Mouse (Mus musculus): ENCODE measurements around the gene Nuak1. TPM values are rescaled to one million over a fixed set of nuclear protein-coding genes. Genes with fewer than 3 reads are reported as not detected.

Nuak1 gene
- polyA plus RNA-seq, 1 experiment from 2014 or later: 4.9 TPM

DNA sequence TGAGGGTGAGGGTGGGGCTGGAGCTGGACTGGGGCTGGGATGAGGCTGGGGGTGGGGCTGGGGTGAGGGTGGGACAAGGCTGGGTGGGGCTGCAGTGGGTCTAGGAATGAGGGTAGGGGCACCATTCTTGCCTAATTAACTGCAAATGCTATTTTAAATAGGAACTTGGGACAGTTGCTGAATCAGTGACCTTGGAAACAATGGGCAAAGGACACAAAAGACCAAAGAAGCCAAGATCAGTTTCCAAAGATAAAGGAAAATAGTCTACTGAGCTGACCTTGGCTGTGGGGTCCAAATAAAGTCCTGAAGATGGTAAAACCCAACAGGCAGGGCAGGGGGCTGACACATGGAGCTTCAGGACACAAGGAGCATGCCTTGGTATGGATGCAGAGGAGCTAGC, 22.0 kb downstream of the Nuak1 start:
- Histone ChIP-seq H3K36me3 (replicated peaks; ENCODE audit: control insufficient read depth, insufficient read depth) (0 out of 2 replicates have a peak, but pooled peaks cover 12% of the 10 kb centered on the region), H3K9ac (no peak overlapping the region)

DNA sequence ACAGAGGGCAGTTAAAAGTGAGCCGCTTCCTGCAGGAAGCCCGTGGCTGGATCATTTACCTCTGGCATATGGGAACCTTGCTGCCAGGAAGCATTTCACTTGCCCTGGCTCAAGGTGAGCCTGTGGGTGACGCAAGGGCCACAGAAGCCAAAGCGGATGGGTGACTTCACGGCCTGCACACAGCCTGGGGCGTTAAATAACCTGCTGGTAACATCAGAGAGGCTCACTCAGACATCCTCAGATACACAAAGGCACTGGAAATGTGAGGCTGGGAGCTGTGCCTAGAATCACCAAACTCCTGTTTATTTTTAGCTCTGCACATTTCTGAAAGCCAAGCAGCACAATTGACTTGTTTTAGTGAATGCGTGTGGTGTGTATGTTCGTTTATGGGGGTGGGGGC, 23.6 kb downstream of the Nuak1 start:
- WGBS: 93% methylated on average over 8 of the region's 8 CpGs
- no peak for DNase-seq (ENCODE audit: low spot score)

More for the DNA sequence above, 22.0 kb downstream of the Nuak1 start:
- Histone ChIP-seq H3K27ac (no peak overlapping the region), H3K27me3 (ENCODE audit: control insufficient read depth, insufficient read depth, low read length) (no peaks in the 10 kb centered on the region), H3K4me2 (replicated peaks) (no peak overlapping the region), H3K9me3 (ENCODE audit: control insufficient read depth, low read length) (no peaks in the 10 kb centered on the region), H3K4me1 (replicated peaks; ENCODE audit: control insufficient read depth, insufficient read depth, low read length) (no peaks in the 10 kb centered on the region), H3K4me3 (replicated peaks; ENCODE audit: low read length) (no peak overlapping the region)
- DNase-seq (ENCODE audit: low spot score): no peak
- no peak for ATAC-seq (ENCODE audit: low FRiP score)

DNA sequence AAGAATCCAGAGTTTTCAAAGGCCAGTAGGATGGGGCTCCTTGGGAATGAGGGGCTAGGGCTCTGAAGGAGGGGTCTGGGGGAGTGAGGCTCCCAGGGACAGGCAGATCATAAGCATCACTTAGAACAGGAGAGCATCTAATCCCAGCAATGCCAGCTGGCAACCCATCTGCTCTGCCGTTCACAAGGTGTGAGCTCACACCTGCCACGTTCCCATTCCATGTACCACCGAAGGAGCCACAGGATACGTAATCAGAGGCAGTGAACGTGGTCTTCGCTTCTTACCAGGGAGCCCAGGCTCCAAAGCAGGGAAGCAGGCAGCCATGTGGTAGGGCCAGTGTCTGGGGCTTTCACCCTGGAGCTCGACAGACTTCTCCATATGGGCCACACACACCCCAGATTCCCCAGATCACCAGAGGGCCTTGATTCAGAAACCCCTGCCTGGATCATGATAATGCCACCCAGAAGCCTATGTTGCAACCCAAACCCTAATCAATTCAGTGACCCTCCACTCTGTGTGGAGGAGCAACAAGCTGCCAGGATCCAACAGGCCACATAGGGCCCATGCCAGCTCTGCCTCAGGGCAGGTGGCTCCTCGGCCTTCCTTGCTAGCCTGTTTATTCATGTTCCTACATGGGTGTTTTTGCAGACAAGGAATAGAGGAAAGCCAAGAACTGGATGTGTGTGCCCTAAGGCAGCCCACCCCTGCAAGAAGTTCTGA, 25.3 kb downstream of the Nuak1 start:
- H3K27me3 ChIP-seq (ENCODE audit: control insufficient read depth, insufficient read depth, low read length): no peaks in the 10 kb centered on the region
- H3K9ac ChIP-seq: no peak overlapping the region
- H3K36me3 ChIP-seq (replicated peaks; ENCODE audit: control insufficient read depth, insufficient read depth): 0 out of 2 replicates have a peak, but pooled peaks cover 3% of the 10 kb centered on the region
- no peak overlapping the region for H3K4me2 ChIP-seq (replicated peaks)
- no peak for ATAC-seq (ENCODE audit: low FRiP score)
- H3K4me3 ChIP-seq (replicated peaks; ENCODE audit: low read length): no peak overlapping the region
- WGBS: 85% methylated on average over 8 of the region's 8 CpGs
- no peak overlapping the region for H3K27ac ChIP-seq
- no peak for DNase-seq (ENCODE audit: low spot score)
- H3K4me1 ChIP-seq (replicated peaks; ENCODE audit: control insufficient read depth, insufficient read depth, low read length): peaks cover 15% of the 10 kb centered on the region; the same call in 1 of the 2 replicates
- no peaks in the 10 kb centered on the region for H3K9me3 ChIP-seq (ENCODE audit: control insufficient read depth, low read length)

More for the DNA sequence above, 23.6 kb downstream of the Nuak1 start:
- Histone ChIP-seq H3K27me3 (ENCODE audit: control insufficient read depth, insufficient read depth, low read length) (no peaks in the 10 kb centered on the region), H3K4me2 (replicated peaks) (no peak overlapping the region), H3K27ac (no peak overlapping the region), H3K36me3 (replicated peaks; ENCODE audit: control insufficient read depth, insufficient read depth) (0 out of 2 replicates have a peak, but pooled peaks cover 12% of the 10 kb centered on the region), H3K9me3 (ENCODE audit: control insufficient read depth, low read length) (no peaks in the 10 kb centered on the region), H3K4me3 (replicated peaks; ENCODE audit: low read length) (no peak overlapping the region), H3K4me1 (replicated peaks; ENCODE audit: control insufficient read depth, insufficient read depth, low read length) (0 out of 2 replicates have a peak, but pooled peaks cover 5% of the 10 kb centered on the region), H3K9ac (no peak overlapping the region)
- no peak for ATAC-seq (ENCODE audit: low FRiP score)

DNA sequence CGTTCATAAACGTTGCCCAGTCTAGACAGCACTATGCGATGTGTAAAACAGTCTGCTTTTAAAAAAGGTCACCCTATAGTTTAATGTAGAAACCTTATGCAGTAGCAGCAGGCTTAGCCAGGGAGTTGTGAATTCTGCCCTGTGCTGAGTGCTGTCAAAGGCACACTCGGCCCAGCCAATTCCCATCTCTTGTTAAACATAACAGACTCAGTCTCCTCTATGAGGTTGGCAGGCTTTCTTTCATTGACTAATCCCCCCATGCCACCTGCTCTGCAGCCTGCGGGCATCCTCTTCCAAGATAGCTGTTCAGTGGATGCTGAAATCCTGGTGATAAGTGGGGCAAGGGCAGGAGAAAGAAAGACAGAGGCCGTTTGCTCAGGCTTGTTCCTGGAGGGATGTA, 27.1 kb downstream of the Nuak1 start:
- DNase-seq (ENCODE audit: low spot score) (no peak), ATAC-seq (ENCODE audit: low FRiP score) (no peak)
- Histone ChIP-seq H3K9me3 (ENCODE audit: control insufficient read depth, low read length) (no peaks in the 10 kb centered on the region), H3K27me3 (ENCODE audit: control insufficient read depth, insufficient read depth, low read length) (no peaks in the 10 kb centered on the region), H3K36me3 (replicated peaks; ENCODE audit: control insufficient read depth, insufficient read depth) (0 out of 2 replicates have a peak, but pooled peaks cover 3% of the 10 kb centered on the region), H3K4me2 (replicated peaks) (no peak overlapping the region), H3K9ac (no peak overlapping the region), H3K27ac (no peak overlapping the region), H3K4me1 (replicated peaks; ENCODE audit: control insufficient read depth, insufficient read depth, low read length) (peaks cover 25% of the 10 kb centered on the region; the same call in 1 of the 2 replicates), H3K4me3 (replicated peaks; ENCODE audit: low read length) (no peak overlapping the region)
- 76% methylated on average over 6 of the region's 6 CpGs for WGBS

DNA sequence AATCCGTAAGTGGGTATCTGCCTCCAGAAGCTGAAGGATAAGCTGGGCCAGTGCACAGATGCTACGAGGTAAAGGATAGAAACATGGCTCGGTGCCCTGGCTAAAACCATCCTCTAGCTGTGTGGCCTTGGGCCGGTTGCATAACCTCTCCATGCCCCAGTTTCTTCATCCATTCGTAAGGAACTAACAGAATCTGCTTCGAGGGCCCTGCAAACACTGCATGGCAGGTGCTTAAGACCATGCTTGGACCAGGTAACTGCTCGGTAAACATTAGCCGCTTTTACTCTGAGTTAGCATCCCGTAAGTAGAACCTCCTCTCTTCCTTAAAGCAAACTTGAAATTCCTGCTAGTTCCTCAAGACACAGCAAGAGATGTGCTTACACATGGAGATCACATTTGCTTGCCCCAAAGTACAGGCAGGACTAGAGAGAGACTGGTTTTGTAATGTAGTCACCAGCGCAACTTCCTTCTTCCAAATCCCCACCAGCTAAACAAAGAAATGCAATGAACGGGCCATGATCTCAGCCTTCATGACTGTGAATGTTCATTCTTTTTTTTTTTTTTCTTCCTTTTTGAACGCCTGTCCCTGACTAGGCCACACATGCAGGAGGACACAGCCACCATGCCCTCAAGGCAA, 28.0 kb downstream of the Nuak1 start:
- no peak overlapping the region for H3K4me2 ChIP-seq (replicated peaks)
- no peak overlapping the region for H3K27ac ChIP-seq
- H3K4me1 ChIP-seq (replicated peaks; ENCODE audit: control insufficient read depth, insufficient read depth, low read length): peaks cover 25% of the 10 kb centered on the region; the same call in 1 of the 2 replicates

DNA sequence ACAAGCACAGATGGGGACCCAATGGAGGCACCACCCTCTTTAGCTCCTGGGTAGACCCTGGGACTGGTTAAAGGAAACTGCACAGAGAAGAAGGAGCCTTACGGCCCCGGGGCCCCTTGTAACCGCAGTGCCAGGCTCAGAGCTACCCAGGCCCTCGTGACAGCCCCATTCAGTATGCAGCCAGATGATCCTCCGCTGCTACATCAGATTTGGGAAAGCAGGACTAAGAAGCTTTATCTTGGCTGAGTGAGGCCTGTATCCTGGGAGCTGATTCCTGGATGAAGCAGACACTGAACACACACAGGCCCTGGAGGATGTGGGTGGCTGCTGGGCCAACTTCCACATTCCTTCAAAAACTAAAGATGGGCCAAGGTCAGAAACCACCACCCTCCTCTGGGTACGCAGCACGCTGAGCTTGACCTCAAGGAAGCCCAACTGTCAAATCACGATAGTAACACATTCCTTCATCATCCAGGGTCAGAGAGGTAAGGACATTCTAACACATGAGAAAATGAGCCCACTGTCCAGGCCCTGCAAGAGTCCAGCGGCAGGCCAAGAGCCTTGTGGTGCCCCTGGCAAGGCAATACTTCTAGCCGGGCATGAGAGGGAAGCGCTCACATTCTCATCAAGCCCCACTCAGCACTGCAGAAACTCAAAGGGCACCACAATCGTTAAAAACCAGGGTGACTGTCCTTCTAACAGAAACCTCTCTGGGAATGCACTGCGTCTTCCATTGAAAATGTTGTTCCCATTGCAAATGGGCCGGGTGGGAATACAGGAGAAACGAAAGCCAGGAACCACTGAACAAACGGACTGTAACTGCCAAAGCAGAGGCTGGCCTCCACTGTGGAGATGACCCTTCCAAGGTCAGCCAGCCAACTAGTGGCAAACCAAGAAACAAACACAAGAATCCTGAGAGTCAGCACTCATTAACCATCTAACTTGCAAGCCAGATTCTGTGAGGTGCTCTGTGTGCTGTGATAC, 29.0 kb downstream of the Nuak1 start:
- H3K27me3 ChIP-seq (ENCODE audit: control insufficient read depth, insufficient read depth, low read length): no peaks in the 10 kb centered on the region
- peaks cover 25% of the 10 kb centered on the region; the same call in 1 of the 2 replicates for H3K4me1 ChIP-seq (replicated peaks; ENCODE audit: control insufficient read depth, insufficient read depth, low read length)
- no peak overlapping the region for H3K4me3 ChIP-seq (replicated peaks; ENCODE audit: low read length)
- no peak overlapping the region for H3K4me2 ChIP-seq (replicated peaks)
- WGBS: 79% methylated on average over 16 of the region's 16 CpGs
- H3K27ac ChIP-seq: no peak overlapping the region
- no peaks in the 10 kb centered on the region for H3K9me3 ChIP-seq (ENCODE audit: control insufficient read depth, low read length)
- DNase-seq (ENCODE audit: low spot score) (no peak), ATAC-seq (ENCODE audit: low FRiP score) (no peak; the same call in 1 of the 2 replicates)
- H3K36me3 ChIP-seq (replicated peaks; ENCODE audit: control insufficient read depth, insufficient read depth): no peaks in the 10 kb centered on the region
- no peak overlapping the region for H3K9ac ChIP-seq

More for the DNA sequence above, 28.0 kb downstream of the Nuak1 start:
- Histone ChIP-seq H3K9ac (no peak overlapping the region), H3K4me3 (replicated peaks; ENCODE audit: low read length) (no peak overlapping the region), H3K36me3 (replicated peaks; ENCODE audit: control insufficient read depth, insufficient read depth) (0 out of 2 replicates have a peak, but pooled peaks cover 3% of the 10 kb centered on the region), H3K9me3 (ENCODE audit: control insufficient read depth, low read length) (no peaks in the 10 kb centered on the region), H3K27me3 (ENCODE audit: control insufficient read depth, insufficient read depth, low read length) (no peaks in the 10 kb centered on the region)
- no peak for DNase-seq (ENCODE audit: low spot score)
- 85% methylated on average over 12 of the region's 12 CpGs for WGBS
- no peak for ATAC-seq (ENCODE audit: low FRiP score)

DNA sequence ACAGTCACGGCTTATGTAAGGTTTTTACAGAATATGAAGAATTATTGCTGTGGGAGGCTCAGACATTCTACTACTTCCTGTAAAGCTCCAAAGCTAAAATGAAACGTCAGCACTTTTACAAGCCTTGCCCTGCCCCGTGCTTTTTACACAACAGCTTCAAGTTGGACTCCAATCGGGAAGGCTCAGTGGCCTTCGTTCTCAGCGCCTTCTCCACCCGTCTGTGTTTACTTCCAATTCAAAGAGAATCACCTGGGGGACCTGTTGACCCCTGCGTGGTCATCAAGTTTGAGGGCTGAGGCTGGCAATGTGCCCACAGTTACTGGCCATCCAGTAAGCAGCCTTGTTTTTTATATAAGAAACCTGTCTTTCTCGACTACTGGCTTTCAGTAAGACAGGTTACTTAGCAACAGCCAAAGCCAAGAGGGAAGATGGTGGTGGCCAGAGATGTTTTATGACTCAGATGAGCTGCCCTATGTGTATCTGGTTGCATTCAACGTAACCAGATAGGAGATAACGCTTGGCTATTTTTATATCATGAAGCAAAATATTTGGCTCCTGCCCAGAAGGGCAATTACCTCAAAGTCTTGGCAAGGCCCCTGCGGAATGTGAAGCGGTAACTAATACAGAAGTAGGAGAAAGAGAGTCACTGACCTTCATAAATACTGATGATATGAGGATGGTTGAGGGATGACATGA, 31.3 kb downstream of the Nuak1 start:
- no peaks in the 10 kb centered on the region for H3K27me3 ChIP-seq (ENCODE audit: control insufficient read depth, insufficient read depth, low read length)
- H3K27ac ChIP-seq: no peak overlapping the region
- ATAC-seq (ENCODE audit: low FRiP score): no peak
- H3K36me3 ChIP-seq (replicated peaks; ENCODE audit: control insufficient read depth, insufficient read depth): no peaks in the 10 kb centered on the region
- no peak for DNase-seq (ENCODE audit: low spot score)
- WGBS: 82% methylated on average over 13 of the region's 13 CpGs
- no peaks in the 10 kb centered on the region for H3K9me3 ChIP-seq (ENCODE audit: control insufficient read depth, low read length)
- H3K4me3 ChIP-seq (replicated peaks; ENCODE audit: low read length): no peak overlapping the region
- H3K4me2 ChIP-seq (replicated peaks): no peak overlapping the region
- peaks cover 25% of the 10 kb centered on the region for H3K4me1 ChIP-seq (replicated peaks; ENCODE audit: control insufficient read depth, insufficient read depth, low read length)
- H3K9ac ChIP-seq: no peak overlapping the region

DNA sequence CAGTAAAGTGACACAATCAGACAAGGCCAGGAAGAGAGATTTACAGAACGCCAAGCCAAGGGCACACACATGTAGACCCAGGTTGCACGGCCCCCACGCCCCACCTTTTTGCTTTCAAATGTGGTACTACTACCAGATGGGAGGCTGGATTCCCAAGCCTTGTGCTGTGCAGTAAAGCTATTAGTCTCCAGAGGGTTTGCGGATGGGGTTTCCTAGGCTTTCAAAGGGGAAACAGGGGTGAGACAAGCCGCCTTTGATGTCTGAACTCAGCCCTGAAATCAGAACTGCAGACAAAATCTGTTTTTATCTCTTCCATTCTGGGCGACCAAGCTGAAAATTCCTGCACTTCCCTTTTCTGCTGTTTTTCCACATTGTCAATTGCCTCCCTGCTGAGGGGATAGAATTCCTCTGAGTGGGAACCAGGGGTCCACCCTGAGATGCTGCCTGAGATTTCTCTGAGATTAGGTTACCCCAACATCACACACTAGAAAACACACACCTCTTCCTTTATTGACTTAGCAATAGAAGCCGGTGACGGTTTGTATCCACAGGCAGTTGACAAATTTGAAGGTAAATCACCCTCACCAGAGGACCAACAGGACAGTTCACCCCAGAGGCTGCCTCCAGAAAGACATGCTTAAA, 35.1 kb downstream of the Nuak1 start:
- ATAC-seq (ENCODE audit: low FRiP score): no peak
- peaks cover 30% of the 10 kb centered on the region for H3K4me1 ChIP-seq (replicated peaks; ENCODE audit: control insufficient read depth, insufficient read depth, low read length)
- no peak overlapping the region for H3K27ac ChIP-seq

More for the DNA sequence above, 35.1 kb downstream of the Nuak1 start:
- H3K4me2 ChIP-seq (replicated peaks): no peak overlapping the region
- no peaks in the 10 kb centered on the region for H3K27me3 ChIP-seq (ENCODE audit: control insufficient read depth, insufficient read depth, low read length)
- WGBS: 57% methylated on average over 8 of the region's 8 CpGs
- H3K36me3 ChIP-seq (replicated peaks; ENCODE audit: control insufficient read depth, insufficient read depth): no peaks in the 10 kb centered on the region
- H3K4me3 ChIP-seq (replicated peaks; ENCODE audit: low read length): no peak overlapping the region
- DNase-seq (ENCODE audit: low spot score): no peak
- H3K9me3 ChIP-seq (ENCODE audit: control insufficient read depth, low read length): no peaks in the 10 kb centered on the region
- H3K9ac ChIP-seq: no peak overlapping the region

Data from hindbrain, embryonic 14.5 days (tissue).